Mouse (Mus musculus): ENCODE measurements around the gene Als2cl.

Gene Als2cl

GRCm38 (mm10) chr9:110880772-110881171 is 1.1 kb downstream of the Als2cl start:
- DNase-seq (ENCODE audit: low spot score) = no peak

- DNase-seq (ENCODE audit: low spot score) = no peak
Observed at GRCm38 (mm10) chr9:110881953-110882352, 2.3 kb downstream of the Als2cl start.

GRCm38 (mm10) chr9:110887388-110888303 is 8.0 kb downstream of the Als2cl start:
- no peak for DNase-seq (ENCODE audit: low spot score)

DNA sequence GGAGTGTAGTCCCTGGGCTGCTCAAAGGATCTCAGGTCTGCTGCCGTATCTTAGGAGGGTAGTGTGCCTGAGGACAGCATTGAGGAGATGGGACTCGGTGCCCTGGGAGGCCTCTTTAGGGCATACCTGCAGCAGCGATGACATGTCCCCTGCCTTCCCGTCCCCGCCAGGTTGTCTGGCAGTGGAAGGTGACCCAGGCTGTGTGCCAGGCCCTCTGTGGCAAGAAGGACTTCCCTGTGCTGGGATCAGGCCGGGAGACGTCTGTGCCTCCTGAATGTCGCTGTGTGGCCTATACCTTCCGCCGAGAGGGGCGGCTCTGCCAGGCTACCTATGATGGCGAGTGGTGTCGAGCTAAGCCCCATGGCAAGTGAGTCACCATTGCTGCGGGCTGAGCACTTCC is 9.3 kb downstream of the Als2cl start:
- no peak for DNase-seq (ENCODE audit: low spot score)

- peak; percentile 46 for DNase-seq (ENCODE audit: low spot score)
Observed at GRCm38 (mm10) chr9:110890026-110890783, 10.5 kb downstream of the Als2cl start.

DNA sequence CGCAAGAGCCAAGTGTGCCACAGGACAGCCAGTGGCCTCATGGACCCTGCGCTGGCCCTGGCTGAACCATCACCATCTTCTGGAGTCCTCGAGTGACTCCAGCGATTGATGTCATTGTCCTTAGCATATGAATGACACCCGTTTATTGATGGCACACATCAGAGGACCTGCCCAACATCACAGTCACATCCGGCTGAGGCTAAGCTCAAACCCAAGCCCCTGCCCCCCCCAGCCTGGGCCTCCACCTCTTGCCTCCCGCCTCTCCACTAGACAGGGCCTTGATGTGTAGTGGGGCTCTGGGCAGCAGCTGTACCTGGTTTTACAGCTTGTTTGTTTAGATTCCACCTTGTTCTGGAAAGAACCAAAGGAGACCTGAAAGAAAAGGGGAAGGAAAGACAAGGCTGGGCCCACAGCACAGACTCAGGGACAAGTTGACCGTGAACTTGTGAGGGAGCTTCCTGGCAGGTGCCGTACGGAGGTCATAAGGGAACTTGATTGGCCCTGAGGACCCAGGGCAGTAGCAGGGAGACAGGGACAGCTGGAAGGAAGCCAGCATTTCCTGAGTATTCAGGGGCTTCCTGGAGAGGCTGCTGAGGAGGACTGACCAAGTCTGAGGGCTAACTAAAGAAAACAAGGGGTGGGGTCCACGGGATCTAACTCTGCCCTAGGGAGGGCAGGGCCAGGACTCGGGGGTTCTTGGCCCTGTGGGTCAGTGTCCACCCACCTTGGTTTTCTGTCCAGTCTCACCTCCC is 11.6 kb downstream of the Als2cl start:
- no peak for DNase-seq (ENCODE audit: low spot score)

DNA sequence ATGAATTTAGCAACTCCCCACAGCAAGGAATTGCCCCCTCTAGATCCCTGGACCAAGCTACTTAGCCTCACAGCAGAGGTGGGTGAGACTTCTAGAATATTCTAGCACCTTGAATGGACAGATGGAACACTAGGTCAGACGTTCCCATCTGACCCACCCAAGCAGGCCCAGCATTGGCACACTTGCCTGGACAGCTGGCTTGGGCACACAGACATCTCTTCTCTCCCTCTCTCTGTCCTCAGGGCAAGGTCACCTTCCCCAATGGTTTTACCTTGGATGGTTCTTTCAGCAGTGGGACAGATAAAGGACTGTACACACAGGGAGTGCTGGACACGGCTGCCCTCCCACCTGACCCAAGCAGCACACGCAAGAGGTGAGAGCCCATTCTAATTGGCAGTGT is 12.9 kb downstream of the Als2cl start:
- DNase-seq (ENCODE audit: low spot score) = no peak

GRCm38 (mm10) chr9:110893429-110893828 is 13.8 kb downstream of the Als2cl start:
- no peak for DNase-seq (ENCODE audit: low spot score)

DNA sequence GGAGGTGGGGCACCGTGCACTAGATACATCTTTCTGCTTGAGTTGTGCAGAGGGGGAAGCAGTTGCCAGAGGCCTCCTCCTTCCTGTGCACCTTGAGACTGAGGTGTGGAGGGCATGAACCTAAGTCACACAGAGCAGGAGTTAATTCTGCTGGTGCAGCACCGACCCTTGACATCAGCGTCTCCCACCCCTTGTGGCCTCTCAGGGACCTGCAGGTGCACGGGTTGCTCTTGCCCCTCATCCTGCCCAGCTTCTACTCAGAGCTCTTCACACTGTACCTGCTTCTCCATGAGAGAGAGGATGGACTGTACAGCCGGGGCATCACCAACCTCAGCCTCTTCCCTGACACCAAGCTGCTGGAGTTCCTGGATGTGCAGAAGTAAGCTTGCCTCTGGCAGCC is 15.8 kb downstream of the Als2cl start:
- no peak for DNase-seq (ENCODE audit: low spot score)

GRCm38 (mm10) chr9:110895994-110896393 is 16.3 kb downstream of the Als2cl start:
- DNase-seq (ENCODE audit: low spot score) = peak; percentile 28

DNA sequence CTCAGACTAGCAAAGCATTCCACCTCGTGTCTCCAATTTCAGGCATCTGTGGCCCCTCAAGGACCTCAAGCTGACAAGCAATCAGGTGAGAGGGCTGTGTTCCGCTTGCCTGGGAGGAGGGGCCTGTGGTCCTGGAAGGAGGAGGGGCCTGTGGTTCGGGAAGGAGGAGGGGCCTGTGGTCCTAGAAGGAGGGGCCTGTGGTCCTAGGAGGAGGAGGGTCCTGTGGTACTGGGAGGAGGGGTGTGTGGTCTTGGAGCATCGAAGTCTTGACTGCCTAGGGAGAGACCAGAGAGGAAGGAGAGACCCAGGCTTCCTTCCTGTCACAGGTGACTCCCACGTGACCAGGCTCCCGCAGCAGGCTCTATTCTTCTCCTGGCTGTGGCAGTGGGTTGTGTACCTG is 16.9 kb downstream of the Als2cl start:
- peak; percentile 69 for DNase-seq (ENCODE audit: low spot score)

- no peak for DNase-seq (ENCODE audit: low spot score)
Observed at GRCm38 (mm10) chr9:110899451-110900008, 19.9 kb downstream of the Als2cl start.

DNA sequence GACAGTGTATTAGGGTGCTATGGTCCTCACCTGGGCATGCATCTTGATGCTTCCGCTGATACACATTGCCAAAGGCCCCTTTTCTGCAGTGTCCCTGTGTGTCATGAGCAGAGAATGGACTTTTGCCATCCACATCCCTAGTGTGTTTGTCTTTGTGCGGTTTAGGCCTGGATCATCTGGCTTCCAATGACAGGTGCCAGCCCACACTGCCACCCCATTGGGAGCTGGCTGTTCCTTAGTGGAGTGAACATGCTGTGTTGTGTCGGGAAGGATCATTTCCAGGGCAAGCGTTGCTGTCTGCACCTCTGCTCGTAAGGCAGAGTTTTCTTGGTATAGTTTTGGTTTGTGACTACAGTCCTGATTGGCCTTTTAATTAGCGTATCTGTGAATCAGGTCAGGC is 21.5 kb downstream of the Als2cl start:
- no peak for DNase-seq (ENCODE audit: low spot score)

- no peak for DNase-seq (ENCODE audit: low spot score)
Observed at GRCm38 (mm10) chr9:110902271-110902670, 22.6 kb downstream of the Als2cl start.

DNA sequence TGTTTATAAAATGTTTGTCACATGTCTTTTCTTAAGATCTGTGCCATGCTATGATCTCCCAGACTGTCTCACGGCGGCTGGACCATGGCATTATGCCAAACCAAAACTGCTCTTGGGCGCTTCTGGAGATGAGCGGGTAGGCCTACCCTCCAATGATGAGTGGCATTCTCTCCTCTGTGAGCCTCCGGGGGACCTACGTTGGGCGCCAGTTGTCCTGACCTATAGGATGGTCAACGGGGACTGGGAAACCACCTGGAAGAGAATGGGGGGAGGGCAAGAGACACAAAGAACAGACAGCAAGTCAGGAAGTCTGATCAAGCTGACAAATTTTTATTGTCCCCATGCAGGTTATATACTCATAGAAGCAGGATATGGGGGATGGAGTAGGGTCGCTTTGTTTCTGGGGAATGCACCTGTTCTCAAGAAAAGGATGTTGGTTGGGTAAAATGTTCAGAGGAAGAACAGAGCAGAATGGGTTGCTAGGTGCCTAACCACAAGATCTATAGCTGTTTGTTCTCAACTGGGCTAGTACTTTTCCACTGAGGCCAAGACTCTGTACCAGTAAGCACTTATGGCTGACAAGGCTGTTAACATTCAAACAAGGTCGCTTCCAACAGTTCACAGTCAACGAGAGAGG is 27.6 kb downstream of the Als2cl start:
- no peak for DNase-seq (ENCODE audit: low spot score)

GRCm38 (mm10) chr9:110907838-110908630 is 28.4 kb downstream of the Als2cl start:
- no peak for DNase-seq (ENCODE audit: low spot score)

GRCm38 (mm10) chr9:110908631-110909016 is 29.0 kb downstream of the Als2cl start:
- no peak for DNase-seq (ENCODE audit: low spot score)

DNA sequence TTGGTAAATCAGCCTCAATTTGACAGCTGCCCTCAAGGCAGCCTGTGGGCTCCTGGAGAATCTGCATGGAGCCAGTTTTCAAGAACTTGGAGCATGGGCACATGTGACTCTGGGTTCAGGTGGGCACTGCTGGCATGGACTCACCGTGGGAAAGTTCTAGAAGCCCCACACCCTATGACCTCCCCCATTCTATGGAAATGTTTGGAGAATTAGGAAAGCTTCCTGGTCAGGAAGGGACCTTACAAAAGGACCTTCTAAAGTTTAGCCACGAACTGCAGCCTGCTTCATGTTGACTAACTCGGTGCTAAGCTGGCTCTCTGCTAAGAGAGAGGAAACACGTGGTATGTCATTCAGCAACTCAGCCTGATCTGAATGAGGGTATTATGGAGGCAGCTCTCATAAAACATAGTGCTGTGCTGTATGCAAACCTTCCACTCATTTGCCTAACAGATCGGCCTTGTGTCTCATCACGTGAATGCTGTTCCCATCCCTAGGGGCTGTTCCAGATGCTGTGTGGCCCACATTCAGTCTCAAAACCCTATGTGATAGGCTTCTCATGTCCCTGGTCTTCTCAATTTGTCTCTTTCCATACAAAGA is 29.8 kb downstream of the Als2cl start:
- DNase-seq (ENCODE audit: low spot score) = no peak

- DNase-seq (ENCODE audit: low spot score) = no peak
Observed at GRCm38 (mm10) chr9:110914631-110915236, 35.1 kb downstream of the Als2cl start.

DNA sequence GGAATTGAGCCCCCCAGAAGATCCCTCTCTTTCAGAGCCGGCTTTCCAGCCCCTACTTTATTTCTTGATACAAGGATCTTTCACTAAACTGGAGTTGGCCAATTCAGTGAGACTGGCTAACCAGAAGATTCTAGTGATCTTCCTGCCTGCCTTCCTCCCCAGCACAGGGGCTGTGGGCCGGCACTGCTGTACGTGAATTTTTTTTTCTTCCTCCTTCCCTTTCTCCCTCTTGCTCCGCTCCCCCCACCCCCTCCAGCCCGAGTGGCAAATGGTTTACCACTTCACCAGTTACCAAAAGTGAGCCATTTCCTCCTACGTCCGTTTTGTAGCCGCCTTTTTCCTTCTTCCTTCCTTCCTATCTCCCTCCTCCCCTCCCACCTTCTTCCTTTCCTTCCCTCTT is 35.8 kb downstream of the Als2cl start:
- no peak for DNase-seq (ENCODE audit: low spot score)
